Mouse (Mus musculus): ENCODE measurements around the gene Flii.
A peak's percentile ranks its signal among the peaks of the same experiment; 100 is the strongest.

Gene Flii

DNA sequence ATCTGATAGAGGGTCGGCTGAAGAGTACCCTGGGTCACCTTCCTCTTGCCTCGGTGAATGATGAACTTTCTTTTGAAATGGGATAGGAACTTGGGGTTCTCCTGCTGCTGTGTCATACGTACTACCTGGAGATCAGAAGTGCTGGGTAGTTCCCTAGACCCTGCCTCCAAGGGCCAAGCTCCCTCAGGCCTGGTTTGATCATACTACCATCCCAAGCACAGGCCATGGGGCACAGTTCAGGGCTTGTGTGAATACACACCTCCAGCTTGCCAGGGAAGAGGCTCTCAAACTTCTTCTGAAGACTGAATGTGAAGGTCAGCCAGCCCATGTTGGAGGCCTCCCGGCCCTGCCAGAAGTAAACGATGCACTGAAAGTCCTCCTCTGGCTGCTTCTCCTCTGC is 11.2 kb downstream of the Flii start:
- no peak for DNase-seq (ENCODE audit: low read depth, low spot score)

DNA sequence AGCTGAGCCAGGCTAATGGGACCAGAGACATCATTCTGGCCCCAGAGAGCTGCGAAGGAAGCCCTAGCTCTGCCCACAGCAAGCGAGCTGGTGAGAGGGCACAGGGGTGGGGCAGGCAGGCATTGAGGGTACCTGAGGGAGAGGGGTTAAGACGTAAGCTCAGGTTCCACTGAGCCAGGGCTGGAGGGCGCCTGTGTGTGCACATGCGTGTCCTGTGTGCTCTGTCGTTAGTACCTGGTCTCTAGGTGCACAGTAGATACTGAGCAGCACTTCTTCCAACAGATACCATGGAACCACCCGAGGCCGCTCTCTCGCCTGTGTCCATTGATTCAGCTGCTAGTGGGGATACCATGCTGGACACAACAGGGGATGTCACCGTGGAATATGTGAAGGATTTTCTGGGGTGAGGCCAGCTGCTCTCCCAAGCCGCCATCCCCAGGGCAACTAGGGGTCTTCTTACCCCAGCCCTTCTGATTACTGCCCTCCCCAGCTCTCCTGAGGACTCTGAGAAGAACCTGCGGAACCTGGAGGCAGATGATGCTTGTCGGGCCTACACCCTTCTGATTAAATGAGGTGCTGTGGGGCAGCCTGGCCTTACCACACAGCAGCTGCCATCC is 14.3 kb downstream of the Flii start:
- DNase-seq (ENCODE audit: low read depth, low spot score) = no peak

DNA sequence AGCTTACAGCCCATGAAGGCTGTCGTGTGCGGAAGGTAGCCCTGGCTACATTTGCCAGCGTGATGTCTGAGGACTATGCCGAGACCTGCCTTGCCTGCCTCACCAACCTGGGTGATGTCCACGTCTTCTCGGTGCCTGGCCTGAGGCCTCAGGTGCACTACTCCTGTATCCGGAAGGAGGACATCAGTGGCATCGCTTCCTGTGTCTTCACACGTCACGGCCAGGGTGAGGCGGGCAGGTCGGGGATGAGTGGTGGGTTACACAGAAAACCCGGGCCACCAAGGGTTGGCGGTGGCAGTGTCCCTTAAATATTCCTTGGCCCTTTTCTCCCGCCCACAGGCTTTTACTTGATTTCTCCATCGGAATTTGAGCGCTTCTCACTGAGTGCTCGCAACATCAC is 15.0 kb downstream of the Flii start:
- DNase-seq (ENCODE audit: low read depth, low spot score) = no peak

GRCm38 (mm10) chr11:60711218-60711617 is 15.8 kb downstream of the Flii start:
- no peak for DNase-seq (ENCODE audit: low read depth, low spot score)

DNA sequence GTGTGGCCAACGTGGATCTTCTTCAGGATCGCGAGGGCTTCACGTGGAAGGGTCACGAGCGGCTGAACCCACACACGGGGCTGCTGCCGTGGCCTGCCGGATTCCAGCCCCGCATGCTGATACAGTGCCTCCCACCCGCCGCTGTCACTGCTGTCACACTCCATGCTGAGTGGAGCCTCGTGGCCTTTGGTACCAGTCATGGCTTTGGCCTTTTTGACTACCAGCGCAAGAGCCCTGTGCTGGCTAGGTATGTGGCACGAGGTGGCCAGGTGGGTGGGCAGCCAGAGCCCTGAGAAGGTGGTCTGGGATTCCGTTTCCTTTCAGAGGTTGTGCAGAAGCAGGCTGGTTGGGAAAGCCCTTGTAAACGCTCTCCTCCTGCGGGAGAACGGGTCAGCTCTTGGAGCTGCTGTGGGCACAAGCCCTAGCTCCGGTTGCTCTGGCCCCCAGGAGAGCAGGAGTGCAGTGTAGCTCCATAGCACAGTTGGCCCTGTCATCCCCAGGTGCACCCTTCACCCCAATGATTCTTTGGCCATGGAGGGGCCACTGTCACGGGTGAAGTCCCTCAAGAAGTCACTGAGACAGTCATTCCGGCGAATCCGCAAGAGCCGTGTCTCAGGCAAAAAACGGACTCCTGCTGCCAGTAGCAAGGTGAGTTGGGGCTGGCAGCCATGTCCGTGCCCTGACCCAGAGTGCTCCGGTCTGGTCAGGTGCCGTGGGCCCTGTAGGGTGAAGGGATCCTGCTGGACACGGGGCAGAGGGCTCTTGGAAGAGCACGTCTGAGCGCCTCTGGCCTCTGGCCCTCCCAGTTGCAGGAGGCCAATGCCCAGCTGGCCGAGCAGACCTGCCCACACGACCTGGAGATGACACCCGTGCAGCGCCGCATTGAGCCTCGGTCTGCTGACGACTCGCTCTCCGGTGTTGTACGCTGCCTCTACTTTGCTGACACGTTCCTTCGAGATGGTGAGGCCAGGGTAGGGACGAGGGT is 17.3 kb downstream of the Flii start:
- DNase-seq (ENCODE audit: low read depth, low spot score) = no peak

DNA sequence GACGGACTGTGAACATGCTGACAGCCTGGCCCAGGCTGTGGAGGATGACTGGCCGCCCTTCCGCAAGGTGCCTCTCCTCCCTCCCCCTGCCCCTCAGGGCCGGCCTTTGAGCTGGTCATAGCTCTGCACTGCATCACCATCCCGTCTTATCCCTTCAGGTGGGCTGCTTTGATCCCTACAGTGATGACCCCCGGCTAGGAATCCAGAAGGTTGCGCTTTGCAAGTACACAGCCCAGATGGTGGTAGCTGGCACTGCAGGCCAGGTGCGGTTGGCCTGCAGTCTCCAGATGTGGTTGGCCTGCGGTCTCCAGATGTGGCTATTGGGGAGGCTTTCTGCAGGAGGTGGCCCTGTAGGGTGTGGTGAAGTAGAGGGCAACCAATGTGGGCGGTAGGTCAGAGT is 18.4 kb downstream of the Flii start:
- no peak for DNase-seq (ENCODE audit: low read depth, low spot score)

- DNase-seq (ENCODE audit: low read depth, low spot score) = no peak
Measured at GRCm38 (mm10) chr11:60707672-60708071, 19.4 kb downstream of the Flii start.

DNA sequence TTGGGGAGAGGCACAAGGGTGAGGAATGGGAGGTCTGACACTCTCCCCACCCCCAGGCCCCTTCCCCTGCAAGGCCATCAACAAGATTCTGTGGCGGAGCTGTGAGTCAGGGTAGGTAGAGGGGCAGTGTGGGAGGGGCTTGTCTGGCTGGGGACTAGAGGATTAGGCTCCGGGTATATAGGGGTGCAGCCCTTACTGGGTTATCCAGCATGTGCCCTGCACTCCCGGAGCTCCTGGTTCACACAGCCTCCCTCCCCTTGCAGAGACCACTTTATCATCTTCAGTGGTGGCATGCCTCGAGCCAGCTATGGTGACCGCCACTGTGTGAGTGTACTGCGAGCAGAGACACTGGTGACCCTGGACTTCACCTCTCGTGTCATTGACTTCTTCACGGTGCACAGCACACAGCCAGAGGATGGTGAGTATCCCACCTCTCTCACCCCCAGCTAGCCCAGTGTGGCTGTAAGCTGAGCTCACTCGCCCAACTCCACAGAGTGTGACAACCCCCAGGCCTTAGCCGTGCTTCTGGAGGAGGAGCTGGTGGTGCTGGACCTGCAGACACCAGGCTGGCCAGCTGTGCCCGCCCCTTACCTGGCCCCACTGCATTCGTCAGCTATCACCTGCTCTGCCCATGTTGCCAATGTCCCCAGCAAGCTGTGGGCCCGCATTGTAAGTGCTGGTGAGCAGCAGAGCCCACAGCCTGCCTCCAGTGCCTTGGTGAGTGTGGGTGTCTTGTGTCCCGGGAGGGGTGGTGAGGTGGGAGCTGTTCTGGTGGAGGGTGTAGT is 20.2 kb downstream of the Flii start:
- DNase-seq (ENCODE audit: low read depth, low spot score) = no peak

DNA sequence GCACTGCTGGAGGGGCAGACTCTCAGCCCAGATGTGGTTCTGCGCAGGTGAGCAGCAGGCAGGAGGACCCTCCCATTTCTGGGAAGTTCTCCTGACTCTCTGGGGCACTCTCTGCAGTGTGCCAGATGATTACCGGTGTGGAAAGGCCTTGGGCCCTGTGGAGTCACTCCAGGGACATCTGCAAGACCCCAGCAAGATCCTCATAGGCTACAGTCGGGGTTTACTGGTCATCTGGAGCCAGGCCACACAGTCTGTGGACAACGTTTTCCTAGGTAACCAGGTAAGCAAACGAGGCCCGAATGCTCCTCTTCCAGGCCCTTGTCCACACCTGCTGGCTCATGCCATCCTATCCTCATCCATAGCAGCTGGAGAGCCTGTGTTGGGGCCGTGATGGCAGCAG is 21.0 kb downstream of the Flii start:
- no peak for DNase-seq (ENCODE audit: low read depth, low spot score)

DNA sequence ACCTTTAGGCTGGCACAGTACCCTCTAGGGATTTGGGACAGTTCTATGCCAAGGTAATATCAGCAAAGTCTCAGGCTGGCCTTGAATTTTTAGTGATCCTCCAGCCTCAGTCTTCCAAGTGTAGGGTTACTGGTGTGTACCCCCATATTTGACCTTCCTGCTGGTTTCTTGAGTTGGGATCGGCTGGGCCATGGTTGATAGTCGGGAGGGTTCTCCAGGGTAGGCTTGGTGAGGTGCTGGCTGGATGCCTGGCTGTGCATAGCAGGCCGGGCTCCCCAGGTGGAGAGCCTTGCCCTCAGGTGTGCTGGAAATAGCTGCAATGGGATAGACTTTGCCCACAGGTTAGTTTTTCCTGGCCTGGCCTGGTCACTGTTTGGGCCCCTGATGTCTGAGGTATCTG is 21.8 kb downstream of the Flii start:
- no peak for DNase-seq (ENCODE audit: low read depth, low spot score)

GRCm38 (mm10) chr11:60704023-60704880 is 22.8 kb downstream of the Flii start:
- no peak for DNase-seq (ENCODE audit: low read depth, low spot score)

DNA sequence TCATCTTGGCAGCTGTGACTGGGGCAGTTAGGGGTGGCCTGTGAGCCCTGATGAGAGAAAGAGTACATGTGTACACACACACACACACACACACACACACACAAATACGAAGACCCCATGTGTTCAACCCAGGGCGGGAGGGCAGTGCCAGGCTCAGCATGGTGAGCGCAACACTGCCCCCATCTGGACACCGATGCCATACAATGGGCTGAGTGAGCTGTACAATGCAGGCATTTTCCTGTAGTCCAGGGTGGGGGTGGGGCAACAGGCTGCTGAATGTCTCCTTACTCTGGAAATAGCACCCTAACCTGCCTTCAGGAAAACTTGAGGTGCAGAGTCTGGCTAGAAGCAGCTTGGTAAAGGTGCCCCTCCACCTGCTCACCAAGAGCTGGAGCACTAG is 23.9 kb downstream of the Flii start:
- peak; percentile 70 for DNase-seq (ENCODE audit: low read depth, low spot score)

GRCm38 (mm10) chr11:60701611-60702010 is 25.5 kb downstream of the Flii start:
- DNase-seq (ENCODE audit: low read depth, low spot score) = no peak

GRCm38 (mm10) chr11:60700320-60701185 is 26.5 kb downstream of the Flii start:
- DNase-seq (ENCODE audit: low read depth, low spot score) = peak; percentile 33

- peak; percentile 90 for DNase-seq (ENCODE audit: low read depth, low spot score)
Measured at GRCm38 (mm10) chr11:60699524-60700075, 27.5 kb downstream of the Flii start, which contains the start of gene Llgl1. Llgl1 (plus strand) TSS chr11:60699723.

- DNase-seq (ENCODE audit: low read depth, low spot score) = no peak
Measured at GRCm38 (mm10) chr11:60698806-60699523, 28.1 kb downstream of the Flii start.

DNA sequence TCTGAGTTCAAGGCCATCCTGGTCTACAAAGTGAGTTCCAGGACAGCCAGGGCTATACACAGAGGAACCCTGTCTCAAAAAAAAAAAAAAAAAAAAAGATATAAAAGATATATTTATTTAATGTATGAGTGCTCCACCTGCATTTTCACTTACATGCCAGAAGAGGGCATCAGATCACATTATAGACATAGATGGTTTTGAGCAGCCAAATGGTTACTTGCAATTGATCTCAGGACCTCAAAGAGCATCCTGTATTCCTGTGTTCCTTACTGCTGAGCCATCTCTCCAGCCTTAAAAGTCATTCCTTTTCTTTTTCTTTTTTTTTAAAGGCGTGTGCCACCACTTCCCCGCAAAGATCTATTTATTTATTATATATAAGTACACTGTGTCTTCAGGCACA is 29.5 kb downstream of the Flii start:
- peak; percentile 50 for DNase-seq (ENCODE audit: low read depth, low spot score)

- peak; percentile 44 for DNase-seq (ENCODE audit: low read depth, low spot score)
Measured at GRCm38 (mm10) chr11:60696165-60696564, 30.9 kb downstream of the Flii start.

All from A20 (cell line).